Mouse (Mus musculus): Measurements from ENCODE around the gene Cd302.

Cd302 gene

GRCm38 (mm10) chr2:60216547-60217153, 67.6 kb downstream of the Cd302 start:
- TF ChIP-seq GATA4 (IDR thresholded peaks at IDR 0.05; ENCODE audit: insufficient replicate concordance, low read length), result no peak

GRCm38 (mm10) chr2:60214683-60215082, 69.6 kb downstream of the Cd302 start:
- TF ChIP-seq GATA4 (IDR thresholded peaks at IDR 0.05; ENCODE audit: insufficient replicate concordance, low read length), result no peak

- TF ChIP-seq GATA4 (IDR thresholded peaks at IDR 0.05; ENCODE audit: insufficient replicate concordance, low read length), result no peak
Observed at GRCm38 (mm10) chr2:60212488-60212887, 71.8 kb downstream of the Cd302 start.

- TF ChIP-seq GATA4 (IDR thresholded peaks at IDR 0.05; ENCODE audit: insufficient replicate concordance, low read length), result no peak
Observed at GRCm38 (mm10) chr2:60210821-60211220, 73.5 kb downstream of the Cd302 start.

- no peak for TF ChIP-seq GATA4 (IDR thresholded peaks at IDR 0.05; ENCODE audit: insufficient replicate concordance, low read length)
Observed at GRCm38 (mm10) chr2:60209703-60210651, 74.3 kb downstream of the Cd302 start, which contains the start of the genes Baz2b and March7. TSS of gene Baz2b (minus strand) at chr2:60209839. TSS of gene March7 (plus strand) at chr2:60209887.

GRCm38 (mm10) chr2:60209122-60209611, 75.1 kb downstream of the Cd302 start:
- TF ChIP-seq GATA4 (IDR thresholded peaks at IDR 0.05; ENCODE audit: insufficient replicate concordance, low read length), result no peak

- no peak for TF ChIP-seq GATA4 (IDR thresholded peaks at IDR 0.05; ENCODE audit: insufficient replicate concordance, low read length)
Observed at GRCm38 (mm10) chr2:60205795-60206194, 78.5 kb downstream of the Cd302 start.

GRCm38 (mm10) chr2:60204162-60204561, 80.1 kb downstream of the Cd302 start:
- no peak for TF ChIP-seq GATA4 (IDR thresholded peaks at IDR 0.05; ENCODE audit: insufficient replicate concordance, low read length)

- TF ChIP-seq GATA4 (IDR thresholded peaks at IDR 0.05; ENCODE audit: insufficient replicate concordance, low read length), result no peak
Observed at GRCm38 (mm10) chr2:60203733-60204132, 80.6 kb downstream of the Cd302 start.

GRCm38 (mm10) chr2:60202900-60203530, 81.3 kb downstream of the Cd302 start:
- no peak for TF ChIP-seq GATA4 (IDR thresholded peaks at IDR 0.05; ENCODE audit: insufficient replicate concordance, low read length)

All from liver, adult (tissue).